Mouse (Mus musculus): ENCODE results near the gene Bahcc1.
A peak's percentile ranks its signal among the peaks of the same experiment; 100 is the strongest.

Gene Bahcc1

DNA sequence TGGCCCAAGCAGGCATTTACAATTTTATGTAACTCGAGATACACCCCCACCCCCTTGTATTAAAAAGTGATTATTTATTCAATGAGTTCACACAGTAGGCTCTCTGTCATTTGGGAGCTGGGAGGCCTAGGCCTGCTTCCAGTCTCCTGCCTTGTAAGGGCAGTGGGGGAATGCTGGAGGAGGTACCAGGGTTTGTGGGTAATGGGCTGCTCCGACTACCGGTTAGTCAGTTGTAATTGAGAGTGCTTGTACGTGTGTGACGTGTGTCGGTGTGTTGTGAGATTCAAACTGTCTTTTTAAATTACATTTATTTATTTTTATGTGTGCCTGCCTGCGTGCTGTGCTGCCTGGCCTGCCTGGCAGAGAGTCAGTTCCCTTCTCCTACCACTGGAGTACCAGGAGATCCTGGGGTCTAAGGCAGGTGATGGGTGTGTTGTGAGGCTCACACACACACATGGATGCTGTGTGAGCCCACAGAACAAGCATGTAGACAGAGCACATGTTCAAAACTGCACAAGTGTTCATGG, 3.8 kb upstream of the Bahcc1 start:
- no peak for DNase-seq (ENCODE audit: low read depth, low spot score)

DNA sequence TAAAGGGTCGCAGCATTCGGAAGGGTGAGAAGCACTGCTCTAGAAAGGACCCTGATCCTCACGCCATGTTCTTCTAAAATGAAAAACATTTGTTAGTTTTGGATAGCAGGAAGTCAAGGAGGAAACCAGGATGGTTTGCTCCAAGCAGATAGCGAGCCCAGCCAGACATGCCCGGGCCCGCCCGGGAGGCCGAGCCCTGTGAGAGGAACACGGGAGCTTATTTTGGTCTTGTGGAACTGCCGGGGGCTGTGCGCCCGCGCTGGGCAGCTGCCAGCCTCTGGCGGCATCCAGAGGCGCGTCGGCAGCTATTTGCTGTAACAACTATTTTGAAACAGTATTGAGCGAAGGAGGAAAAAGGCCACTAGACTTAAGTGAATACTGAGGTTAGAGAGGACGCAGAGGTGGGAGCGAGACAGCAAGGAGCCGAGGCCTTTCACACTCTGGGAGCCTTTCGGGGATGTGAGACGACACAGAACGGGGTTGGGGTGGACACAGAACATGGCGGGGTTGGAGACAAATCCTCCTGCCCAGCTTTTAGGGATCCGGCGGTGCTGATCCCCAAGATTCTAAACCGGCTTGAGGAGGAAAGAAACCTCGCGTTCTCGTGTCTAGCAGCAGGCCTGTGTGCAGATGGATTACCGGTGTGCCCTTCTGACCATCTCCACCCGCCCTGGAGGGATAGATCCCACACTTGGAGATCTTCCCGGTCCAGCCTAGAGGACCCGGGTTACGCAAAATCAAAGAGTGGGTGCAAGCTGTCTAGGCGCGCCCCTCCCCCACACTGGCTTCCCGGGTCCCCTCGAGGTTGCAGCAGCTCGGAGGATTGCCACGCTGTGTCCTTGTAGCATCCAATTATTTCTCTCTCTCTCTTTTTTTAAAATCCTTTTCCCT, 2.6 kb upstream of the Bahcc1 start:
- peak; percentile 92 for DNase-seq (ENCODE audit: low read depth, low spot score)

DNA sequence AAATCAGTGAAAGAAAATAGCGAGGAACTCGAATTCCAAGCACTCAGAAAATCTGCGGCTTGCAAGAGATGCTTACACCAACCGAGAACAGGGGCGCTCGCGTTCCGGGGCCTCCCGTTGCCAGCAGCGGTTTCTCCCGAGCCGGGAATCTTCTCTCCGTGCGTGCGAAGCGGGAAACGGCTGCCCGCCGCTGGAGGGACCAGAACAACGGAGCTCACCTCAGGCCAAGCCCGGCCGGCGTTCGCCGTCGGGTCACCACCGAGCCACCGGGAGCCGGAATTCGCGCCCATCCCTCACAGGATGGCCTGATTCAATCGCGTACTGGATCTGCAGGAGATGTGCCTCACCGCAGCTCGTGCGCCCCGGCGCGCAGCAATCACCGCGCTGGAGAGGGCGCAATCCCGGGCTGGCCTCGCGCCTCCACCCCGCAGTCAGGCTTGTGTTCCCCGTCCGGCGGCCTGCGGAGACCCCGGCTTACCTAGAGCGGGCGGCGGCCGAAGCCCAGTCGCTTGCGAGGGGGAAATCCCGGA, 1.8 kb upstream of the Bahcc1 start:
- no peak for DNase-seq (ENCODE audit: low read depth, low spot score)

DNA sequence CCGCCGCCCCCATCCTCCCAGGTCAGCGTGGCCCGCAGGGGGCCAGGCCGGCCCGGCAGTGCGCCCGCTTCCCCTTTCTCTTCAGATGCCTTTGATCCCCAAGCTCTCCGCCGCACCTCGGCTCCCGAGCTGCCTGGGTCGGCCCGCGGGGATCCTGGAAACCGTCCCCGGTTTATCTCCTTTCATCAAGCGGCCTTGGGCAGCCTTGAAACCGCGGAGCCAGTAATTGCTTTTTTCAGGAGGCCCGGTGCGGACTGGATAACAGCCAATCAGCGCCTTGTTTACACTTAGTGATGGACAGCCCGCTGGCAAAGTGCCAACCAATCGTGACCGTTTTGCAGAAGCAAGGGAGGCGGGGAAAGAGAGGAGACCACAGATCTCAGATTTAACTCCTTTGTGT, 1.4 kb upstream of the Bahcc1 start:
- DNase-seq (ENCODE audit: low read depth, low spot score), result peak; percentile 100

DNA sequence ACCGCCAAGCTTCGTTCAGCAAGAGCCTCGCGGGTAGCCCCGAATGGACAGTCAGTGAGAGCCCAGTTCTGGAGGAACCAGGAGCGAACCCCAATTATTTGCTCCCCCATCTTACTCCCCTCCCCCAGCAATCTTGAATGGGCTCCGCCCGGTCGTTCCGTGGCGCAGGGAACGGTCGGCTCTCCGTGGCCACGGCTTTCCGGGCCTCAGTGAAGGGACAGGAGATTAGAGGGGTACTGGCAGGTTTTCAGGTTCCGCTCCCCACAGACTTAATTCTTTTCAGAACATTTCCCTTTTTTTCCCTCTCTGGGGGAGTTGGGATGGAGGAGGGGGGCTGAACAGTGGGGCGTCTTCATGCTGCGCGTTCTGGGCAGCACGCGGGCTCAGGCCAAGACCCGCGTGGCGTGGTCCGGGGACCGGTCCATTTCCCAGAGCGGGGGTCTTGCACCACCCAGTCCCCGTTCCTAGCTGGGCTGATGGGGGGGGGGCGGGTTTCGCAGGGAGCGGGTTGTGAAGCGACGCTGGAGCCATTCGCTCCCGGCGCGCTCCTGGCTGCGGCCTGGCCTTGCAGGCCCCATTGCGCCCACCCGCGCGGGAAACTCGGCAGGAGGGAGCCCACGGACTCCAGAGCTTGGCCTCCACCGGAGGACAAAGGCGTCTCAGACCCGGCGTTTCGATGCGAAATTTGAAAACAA, 841 bp downstream of the Bahcc1 start:
- DNase-seq (ENCODE audit: low read depth, low spot score), result no peak

DNA sequence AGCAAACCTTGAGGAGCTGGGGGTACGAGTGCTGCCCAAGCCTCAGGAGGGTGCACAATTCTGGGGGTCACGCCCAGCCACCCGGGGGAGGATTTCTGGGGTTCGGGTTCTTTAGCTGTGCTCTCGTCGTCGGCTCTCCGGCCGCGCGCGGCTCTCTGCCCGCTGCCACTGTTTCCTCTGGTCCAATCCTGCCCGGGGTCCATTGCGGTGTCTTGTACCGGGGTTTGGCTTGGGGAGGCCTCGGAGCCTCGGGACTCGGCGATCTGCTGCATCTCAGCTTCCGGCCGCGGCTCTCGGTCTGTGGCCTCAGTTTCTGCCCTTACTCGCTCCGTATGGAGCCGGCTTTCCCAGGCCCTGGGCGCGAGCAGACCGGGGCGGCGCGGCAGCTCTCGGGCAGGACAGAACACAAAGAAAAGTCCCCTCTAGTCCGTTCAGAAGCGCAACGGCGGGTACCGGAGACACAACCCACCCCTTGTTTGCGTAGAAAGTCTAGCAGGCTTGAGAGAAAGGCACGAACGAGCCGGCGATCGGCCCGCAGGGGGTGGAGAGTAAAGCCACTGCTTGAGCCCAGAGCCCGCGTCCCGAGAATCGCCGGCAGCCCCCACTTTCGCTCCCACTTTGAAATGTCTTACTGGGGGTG, 1.5 kb downstream of the Bahcc1 start:
- DNase-seq (ENCODE audit: low read depth, low spot score), result no peak

DNA sequence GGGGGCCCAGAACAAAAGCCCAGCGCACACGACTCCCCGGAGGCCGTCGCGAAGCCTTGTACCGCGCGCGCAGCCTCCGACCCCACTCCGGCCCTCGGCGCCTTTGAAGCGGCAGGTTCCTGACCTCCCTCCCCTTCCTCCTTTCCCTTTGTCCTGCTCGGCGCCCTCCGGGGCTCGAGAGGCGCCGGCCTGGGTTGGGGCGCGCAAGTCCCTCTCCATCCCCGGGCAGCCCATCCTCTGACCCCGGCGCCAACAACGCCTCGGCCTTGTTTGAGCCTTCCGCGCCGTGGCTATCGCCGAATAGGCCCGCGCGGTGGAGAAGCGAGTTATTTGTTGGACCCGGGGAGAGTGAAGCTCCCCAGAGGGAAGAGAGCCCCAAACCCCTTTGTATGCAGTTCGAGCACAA, 2.0 kb downstream of the Bahcc1 start:
- DNase-seq (ENCODE audit: low read depth, low spot score), result no peak

DNA sequence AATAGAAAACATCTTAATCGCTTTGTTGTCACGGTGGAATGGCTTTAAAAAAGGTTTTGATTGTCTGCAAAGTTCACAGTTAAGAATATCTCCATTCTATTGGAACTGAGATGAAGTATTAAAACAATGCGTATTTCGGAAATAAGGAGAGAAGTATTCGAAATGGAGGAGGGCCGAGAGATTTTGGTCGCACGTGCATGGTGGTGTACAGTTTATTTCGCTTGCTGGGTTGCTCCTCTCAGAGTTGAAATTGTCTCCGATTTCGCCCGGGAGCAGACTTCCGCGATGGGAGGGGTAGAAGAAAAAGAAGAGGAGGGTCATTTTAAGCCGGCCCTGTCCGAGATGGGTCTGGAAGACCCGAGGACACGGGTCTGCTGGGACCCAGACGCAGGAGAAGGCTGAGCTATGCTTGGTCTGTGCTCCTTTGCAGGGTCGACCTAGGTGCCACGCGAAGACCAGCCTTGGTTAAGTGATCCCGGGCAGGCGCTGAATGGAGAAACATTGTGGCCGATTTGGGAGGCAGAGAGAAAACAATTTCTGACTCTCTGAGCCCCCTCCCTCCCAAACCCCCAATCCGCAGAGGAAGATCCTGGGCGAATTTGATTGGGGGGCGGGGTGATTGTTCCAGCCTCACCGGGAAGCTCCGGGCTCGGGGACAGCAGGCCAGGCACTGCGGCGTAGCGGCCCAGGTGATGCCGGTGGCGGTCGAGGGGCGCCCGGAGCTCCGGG, 2.8 kb downstream of the Bahcc1 start:
- DNase-seq (ENCODE audit: low read depth, low spot score), result no peak

DNA sequence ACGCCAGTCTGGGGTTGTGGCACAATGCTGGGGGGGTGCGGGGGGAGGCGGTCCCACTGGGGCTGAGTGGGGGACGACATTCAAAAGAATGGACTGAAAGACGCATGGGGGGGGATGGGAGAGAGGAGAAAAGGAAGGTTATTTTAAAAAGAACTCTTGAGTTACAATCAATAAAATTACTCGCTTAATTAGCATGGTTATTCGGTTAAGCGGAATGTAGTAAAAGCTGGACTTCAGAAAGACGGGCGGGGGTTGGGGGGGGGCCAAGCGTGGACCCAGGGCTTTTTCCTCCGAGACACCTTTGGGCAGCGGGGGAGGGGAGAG, 3.3 kb downstream of the Bahcc1 start:
- no peak for DNase-seq (ENCODE audit: low read depth, low spot score)

DNA sequence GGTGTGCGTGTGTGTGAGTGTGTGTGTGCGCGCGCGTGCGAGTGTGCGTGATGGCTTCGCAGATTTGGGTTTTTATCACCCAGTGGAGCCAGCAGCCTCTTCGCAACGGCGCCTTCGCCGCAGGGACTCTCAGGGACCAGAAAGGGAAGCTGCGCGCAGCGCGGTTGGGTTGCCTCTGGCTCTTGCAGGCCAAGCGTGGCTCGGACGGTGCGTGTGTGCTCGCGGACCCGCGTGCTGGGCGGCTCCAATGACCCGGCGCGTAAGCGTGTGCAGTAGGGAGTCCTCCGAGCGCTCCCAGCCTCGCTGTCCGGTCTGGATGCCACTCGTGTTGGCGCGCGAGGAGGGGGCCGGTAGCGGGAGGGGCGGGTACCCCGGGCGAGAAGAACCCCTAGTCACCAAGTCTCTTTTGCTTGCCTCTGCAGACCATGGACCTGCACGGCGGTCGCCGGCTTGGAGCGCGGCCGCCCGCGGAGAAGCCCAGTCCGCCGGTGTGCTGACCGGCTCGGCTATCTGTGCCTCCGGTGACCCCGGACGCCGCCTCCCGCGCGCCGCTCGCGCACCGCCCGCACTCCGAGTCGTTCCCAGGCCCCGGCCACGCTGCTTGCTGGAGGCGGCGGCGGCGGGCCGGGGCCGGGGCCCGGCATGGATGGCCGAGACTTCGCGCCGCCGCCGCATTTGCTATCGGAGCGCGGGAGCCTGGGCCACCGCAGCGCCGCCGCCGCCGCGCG, 3.9 kb downstream of the Bahcc1 start:
- DNase-seq (ENCODE audit: low read depth, low spot score), result no peak

DNA sequence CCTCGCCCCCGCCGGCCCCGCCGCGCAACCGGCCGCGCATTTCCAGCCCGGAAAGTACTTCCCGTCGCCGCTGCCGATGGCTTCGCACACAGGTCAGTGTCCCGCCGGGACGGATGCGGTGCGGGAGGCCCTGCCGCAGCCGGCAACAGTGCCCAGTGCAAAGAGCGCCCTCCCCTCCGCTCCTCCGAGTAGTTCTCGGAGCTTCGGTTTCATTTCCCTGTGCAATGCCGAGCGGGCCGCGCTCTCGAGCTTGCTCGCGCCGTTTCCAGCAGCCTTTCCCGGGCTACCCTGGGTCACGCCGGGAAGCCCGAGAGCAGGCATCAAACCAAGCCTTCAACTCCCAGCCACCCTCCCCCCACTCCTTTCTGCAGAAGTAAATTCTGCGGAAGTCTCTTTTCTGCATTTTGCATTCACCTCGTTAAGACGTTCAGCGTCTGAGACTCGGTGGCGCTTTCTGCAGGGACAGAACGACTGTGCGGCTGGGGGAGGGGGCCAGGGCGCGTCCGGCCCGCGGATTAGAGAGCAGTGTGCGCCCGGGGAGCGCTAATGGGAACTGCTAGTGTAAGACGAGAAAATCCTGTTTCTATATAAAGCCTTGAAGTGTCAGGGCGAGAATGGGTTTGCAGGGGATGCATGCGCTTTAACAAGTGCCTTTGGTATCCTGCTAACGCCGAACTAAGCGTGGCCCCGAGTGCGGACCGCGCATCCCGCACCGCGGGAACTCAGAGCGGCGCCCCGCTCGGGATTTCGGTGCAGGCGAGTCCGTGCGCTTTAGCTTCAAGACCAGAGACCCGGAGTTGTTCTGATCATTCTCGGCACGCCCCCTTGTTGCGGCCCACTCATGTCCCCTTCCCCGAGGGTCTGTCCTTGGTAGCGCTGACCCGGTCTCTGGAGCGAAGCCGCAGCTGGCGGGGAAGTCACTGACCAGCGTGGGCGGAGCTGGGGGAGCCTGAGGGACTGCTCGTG, 4.7 kb downstream of the Bahcc1 start:
- no peak for DNase-seq (ENCODE audit: low read depth, low spot score)

DNA sequence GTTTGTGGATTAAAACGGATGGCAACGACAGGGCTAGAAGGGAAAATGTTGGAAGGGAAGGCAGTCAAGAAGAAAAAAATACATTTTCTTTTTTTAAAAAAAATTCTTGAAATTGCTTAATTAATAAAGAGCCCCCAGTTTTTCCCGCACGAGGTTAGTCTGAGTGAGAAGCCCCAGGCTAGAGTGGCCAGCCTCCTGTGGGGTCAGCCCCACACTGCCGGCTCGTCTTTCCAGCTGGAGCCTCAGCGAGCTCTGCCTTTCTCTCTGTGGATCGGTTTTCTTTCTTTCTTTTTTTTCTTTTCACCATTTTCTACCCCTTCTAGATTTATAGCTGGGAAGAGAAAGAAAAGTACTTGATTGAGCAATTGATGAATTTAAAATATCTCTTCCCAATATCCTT, 5.6 kb downstream of the Bahcc1 start:
- no peak for DNase-seq (ENCODE audit: low read depth, low spot score)

DNA sequence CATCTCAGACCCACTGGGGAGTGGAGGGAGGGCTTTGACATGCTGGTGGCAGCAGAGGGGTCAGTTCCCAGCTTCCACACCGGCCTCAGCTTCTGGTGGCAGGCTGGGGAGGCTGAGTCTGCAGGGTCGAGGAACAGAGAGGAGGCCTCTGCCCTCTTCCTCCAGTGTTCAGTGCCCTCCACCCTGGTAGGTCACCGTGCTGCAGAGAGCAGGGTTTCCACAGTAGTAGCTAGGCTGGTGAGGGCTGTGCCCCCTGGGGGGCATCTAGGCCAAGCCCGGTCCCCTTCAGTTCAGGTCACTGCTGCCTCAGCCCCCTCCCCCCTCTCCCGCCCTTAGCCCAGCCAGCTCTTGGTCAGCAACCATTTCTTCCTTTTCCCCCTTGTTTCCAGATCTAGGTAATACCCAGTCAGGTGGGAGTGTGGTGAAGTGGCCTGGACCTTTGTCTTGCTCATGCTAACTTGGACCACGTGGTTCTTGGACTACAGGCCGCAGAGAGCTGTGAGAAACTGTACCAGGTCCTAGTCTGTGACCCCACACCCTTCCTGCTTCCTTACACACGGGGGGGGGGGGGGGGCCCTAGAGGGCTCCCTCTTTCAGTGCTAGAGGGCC, 6.1 kb downstream of the Bahcc1 start:
- no peak for DNase-seq (ENCODE audit: low read depth, low spot score)

DNA sequence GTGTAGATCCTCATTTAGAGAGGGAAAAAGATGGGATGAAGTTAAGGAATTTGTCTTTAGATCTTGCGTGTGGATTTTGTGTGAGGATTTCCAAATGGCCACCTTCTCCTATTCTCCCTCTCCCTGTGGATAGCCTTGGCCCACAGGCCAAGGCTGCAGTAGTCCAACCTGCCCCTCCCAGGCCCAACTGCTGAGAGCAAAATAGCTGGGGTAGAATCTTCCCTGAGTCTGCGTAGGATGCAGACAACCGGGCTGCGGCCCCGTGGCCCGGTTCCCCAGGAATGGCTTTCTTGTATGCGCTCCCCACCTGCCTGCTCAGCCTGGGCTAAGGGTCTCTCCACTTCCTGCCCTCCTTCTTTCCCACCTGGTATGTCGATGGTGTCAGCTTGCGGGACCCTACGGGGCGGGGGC, 6.8 kb downstream of the Bahcc1 start:
- no peak for DNase-seq (ENCODE audit: low read depth, low spot score)

DNA sequence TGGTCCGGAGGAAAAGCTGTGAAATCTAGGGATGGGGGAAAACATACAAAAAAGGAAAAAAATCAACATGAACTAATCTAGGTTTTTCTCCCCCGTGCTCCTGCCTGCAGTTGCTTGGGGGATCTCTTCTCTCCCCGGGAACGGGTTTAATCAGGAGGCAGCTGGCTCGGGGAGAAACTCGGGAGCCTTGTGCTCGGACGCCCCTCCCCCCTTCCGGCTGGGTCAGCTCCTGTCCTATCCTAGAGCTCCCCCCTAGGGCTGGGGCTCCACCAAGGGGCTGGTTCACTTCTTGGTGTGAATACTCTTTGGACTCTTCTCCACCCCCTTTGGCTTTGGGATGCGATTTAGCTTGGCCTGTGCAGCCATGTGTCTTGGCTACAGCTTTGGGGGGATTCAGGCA, 7.5 kb downstream of the Bahcc1 start:
- peak; percentile 82 for DNase-seq (ENCODE audit: low read depth, low spot score)

DNA sequence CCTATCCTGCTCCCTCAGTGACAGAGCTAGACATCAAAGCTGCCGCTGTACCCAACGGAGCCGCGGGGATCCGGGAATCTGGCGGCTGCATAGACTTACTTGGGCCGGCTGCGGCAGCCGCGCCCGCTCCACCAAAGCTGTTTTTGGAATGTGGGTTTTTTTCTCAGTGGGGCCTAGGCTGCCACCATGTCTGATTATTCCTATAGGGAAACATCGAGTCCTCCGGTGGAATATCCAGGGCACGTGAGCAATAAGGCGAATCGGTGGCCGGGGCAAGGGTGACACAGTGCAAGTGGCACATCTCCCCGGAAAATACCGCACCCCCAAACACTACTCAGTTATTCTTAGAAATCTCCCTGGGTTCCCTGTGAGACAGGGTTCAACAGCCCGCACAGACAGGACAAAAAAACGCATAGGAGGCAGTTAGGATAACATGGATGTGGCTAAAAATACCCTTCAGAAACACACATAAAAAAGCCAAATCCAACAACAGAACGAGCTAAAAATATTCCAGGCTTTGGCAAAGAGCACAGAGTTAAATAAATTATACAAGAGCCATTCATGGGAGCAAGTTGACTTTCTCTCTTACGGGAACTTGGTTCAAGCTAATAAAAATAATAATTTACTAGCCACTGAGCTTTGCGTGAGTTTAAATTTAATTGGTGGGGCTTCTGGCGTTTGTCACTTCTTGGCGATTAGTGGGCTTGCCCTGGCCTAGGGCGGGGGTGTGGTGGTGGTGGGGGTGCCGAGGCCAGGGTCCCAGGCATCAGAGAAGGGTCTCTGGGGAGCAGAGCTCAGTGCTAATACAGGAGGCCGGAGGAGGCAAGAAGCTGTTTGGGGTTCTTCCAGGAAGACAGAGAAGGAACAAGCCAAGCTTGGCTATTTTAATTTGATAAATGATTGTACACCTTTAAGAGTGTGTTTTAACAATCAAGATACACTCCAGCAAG, 8.5 kb downstream of the Bahcc1 start:
- DNase-seq (ENCODE audit: low read depth, low spot score), result no peak

DNA sequence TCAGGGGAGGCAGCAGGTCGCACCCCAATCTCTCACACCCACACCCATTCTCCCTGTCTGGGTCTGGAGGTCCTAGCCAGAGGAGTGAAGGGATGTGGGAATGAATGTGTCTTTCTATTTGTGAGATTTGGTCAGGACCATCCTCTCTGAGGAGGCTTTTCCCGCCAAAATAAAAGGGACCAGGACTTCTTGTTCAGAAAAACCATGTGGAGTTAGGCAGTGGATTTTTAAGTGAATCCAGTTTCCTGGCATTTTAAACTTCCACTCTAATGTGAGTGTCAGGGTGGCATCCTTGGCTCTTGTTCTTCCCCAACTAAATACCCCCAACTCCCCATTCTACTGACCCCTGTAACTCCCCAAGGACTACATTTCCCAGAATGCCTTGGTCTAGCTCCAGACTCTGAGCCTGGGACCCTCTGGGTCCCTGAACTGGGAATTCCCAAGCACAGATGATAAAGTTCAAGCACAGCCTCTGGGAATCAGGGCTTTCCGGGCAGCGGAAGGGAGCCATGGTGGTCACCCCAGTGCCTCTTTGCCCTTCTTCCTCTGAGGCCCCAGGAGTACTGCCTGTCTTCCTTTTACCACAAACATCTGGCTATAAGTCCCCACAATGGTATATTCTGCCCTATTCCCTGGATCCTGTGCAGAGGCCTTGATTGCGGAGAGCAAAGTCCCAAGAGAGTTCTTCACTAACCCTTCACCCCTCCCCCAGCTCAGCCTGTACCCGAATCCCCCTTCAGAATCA, 9.4 kb downstream of the Bahcc1 start:
- DNase-seq (ENCODE audit: low read depth, low spot score), result no peak

All from skeletal muscle tissue, adult 2 months (tissue).